Mouse (Mus musculus) bone marrow, adult 2 months (tissue): ENCODE measurements at regions not wholly inside any gene's neighbourhood (a gene's known extent, or its start where the extent isn't known, plus 50 kb on each side); places are given as distances from the start of the nearest gene placed in this dataset.

Experiments
- CTCF ChIP-seq: fragments of 200-500 bp; IDR thresholded peaks from 2 replicates; pipeline ENCODE4 v1.5.1; 2011; ENCODE audit warnings: low read length, control low read depth; ENCODE audit not compliant: control insufficient read depth, insufficient read depth
- POLR2A ChIP-seq: fragments of 200-500 bp; IDR thresholded peaks from 2 replicates; pipeline ENCODE4 v1.6.1; 2011; ENCODE audit warnings: low read depth, mild to moderate bottlenecking, control low read depth, low read length, borderline replicate concordance; ENCODE audit not compliant: control insufficient read depth

DNA sequence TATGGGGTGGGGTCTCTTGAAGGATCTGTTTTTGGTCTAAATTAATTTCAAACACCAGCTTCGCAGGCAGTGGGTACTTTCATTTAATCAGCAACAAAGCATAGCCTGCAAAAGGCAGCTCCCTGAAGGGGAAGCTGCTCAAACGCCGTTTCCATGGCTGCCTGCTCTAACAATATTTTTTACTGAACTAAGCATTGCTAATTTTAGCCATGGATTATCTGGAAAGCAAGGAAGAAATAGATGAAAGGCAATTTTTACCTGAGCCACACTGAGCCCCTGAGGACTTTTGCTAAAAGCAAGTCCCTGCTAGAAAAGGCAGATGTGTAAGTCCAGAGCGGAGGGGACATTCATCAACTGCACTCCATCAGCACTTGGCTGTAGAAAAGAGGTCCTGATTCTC lies 105.5 kb downstream of the AI593442 start:
- TF ChIP-seq CTCF = no peak
- TF ChIP-seq POLR2A = no peak
